Mouse (Mus musculus) thymus, adult 2 months (tissue): ENCODE results near the gene Gprc5b. TPM values are rescaled to one million over a fixed set of nuclear protein-coding genes. Genes with fewer than 3 reads are reported as not detected.

Experiments
- DNase-seq: peaks from one replicate; pipeline ENCODE4 v3.0.0; 2021
- H3K27ac ChIP-seq: fragments of 200-500 bp; 2 replicates; pipeline ENCODE4 v1.5.1; 2012; ENCODE audit warnings: low read length, control low read depth; ENCODE audit not compliant: control insufficient read depth, insufficient read depth
- H3K27me3 ChIP-seq: fragments of 200-500 bp; 2 replicates; pipeline ENCODE4 v1.6.1; 2012; ENCODE audit warnings: mild to moderate bottlenecking, low read length, moderate library complexity, mixed read lengths; ENCODE audit not compliant: control insufficient read depth, insufficient read depth
- H3K36me3 ChIP-seq: fragments of 200-500 bp; 2 replicates; pipeline ENCODE4 v1.6.1; 2012; ENCODE audit warnings: mild to moderate bottlenecking, low read length, moderate library complexity; ENCODE audit not compliant: control insufficient read depth, insufficient read depth
- H3K4me1 ChIP-seq: fragments of 200-500 bp; replicated peaks from 2 replicates; pipeline ENCODE4 v1.6.1; 2012; ENCODE audit warnings: low read length; ENCODE audit not compliant: control insufficient read depth, insufficient read depth
- H3K4me3 ChIP-seq: fragments of 200-500 bp; 2 replicates; pipeline ENCODE4 v1.5.1; 2012; ENCODE audit warnings: mild to moderate bottlenecking, low read length, control low read depth, moderate library complexity; ENCODE audit not compliant: control insufficient read depth, insufficient read depth
- CTCF ChIP-seq: fragments of 200-500 bp; IDR thresholded peaks from 2 replicates; pipeline ENCODE4 v1.5.1; 2012; ENCODE audit warnings: mild to moderate bottlenecking, control low read depth, low read length, moderate library complexity, borderline replicate concordance; ENCODE audit not compliant: control insufficient read depth, poor library complexity, insufficient read depth; ENCODE audit errors: extremely low read depth
- POLR2A ChIP-seq: fragments of 200-500 bp; IDR thresholded peaks from 2 replicates; pipeline ENCODE4 v1.6.1; 2012; ENCODE audit warnings: mild to moderate bottlenecking, low read length, control low read depth, moderate library complexity; ENCODE audit not compliant: control insufficient read depth, poor library complexity, insufficient read depth; ENCODE audit errors: extremely low read depth
- WGBS: fragments of 180-500 bp; shearing (Covaris S2); methylation state at CpG from one replicate; pipeline ENCODE4 v1.1.7; 2018; 5-methylcytosine and 5-hydroxymethylcytosine counted together
- polyA plus RNA-seq: library from polyadenylated mRNA; depleted of rRNA; stranded (reverse); fragments of >200 nt; gene quantifications from 2 replicates; pipeline ENCODE4 v1.2.3, GENCODE M21; 2012

Gprc5b gene
- polyA plus RNA-seq, 1 experiment, result 15.2 TPM

DNA sequence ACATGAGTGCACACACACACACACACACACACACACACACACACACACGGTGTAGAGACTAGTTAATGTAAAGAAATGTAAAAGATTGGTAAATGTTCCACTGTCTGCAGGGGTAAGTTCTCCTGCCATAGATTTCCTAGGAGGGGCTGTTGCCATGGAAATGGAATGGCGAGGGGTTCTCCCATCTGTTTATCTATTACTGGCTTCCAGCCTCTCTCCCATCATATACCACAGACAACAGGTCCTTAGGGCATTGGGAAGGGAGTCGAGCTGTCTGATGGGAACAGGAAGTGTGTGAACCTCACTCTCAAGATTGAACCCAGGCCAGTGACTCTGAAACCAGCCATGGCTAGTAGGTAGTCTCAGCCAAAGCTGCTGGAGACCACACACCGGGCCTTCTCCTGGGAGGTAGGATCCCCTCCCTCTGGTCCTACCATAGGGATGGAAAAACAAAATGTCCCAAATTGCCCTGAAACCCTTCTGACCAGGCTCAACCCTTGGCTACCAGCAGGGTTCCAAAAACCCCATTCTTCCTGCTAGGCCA is 3.6 kb downstream of the Gprc5b start:
- no peak overlapping the region for H3K27ac ChIP-seq
- H3K4me1 ChIP-seq, result peaks cover 20% of the 10 kb centered on the region
- TF ChIP-seq POLR2A (no peak), CTCF (no peak)
- H3K4me3 ChIP-seq, result no peak overlapping the region
- DNase-seq, result no peak
- H3K27me3 ChIP-seq, result peaks cover 11% of the 10 kb centered on the region
- no peaks in the 10 kb centered on the region for H3K36me3 ChIP-seq
- 69% methylated on average over 4 of the region's 4 CpGs for WGBS

GRCm38 (mm10) chr7:118990282-118990681 is 4.7 kb downstream of the Gprc5b start:
- WGBS, result 96% methylated on average over 6 of the region's 6 CpGs
- DNase-seq, result no peak

DNA sequence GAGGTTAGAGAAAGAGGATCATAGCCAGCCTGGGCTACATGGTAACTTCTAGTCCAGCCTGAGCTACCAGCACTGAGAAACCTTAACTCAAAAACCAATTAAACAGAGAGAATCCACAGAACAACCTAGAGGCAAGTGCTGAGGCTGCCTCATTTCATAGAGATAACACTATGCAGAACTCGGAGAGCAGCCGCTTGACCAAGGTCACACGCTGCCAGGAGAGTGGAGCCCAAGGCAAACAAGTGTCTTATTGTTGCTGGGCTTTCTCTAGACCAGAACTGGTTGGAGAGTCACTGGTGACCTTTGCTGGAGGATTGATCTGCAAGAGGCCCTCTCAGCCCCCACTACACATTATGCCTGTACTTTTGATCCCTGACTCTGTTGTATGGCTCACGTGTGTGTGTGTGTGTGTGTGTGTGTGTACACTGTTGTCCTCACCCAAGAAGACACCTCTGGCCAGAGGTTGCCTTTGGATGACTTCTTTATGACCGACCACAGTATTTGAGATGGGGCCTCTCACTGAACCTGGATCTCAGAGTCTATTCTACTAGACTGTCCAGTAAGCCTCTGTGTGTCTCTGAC is 5.6 kb downstream of the Gprc5b start:
- DNase-seq, result no peak

More at GRCm38 (mm10) chr7:118990282-118990681, 4.7 kb downstream of the Gprc5b start:
- no peak overlapping the region for H3K4me3 ChIP-seq
- H3K36me3 ChIP-seq, result no peaks in the 10 kb centered on the region
- H3K4me1 ChIP-seq, result peaks cover 15% of the 10 kb centered on the region
- TF ChIP-seq POLR2A (no peak), CTCF (no peak)
- H3K27me3 ChIP-seq, result peaks cover 11% of the 10 kb centered on the region
- no peak overlapping the region for H3K27ac ChIP-seq

DNA sequence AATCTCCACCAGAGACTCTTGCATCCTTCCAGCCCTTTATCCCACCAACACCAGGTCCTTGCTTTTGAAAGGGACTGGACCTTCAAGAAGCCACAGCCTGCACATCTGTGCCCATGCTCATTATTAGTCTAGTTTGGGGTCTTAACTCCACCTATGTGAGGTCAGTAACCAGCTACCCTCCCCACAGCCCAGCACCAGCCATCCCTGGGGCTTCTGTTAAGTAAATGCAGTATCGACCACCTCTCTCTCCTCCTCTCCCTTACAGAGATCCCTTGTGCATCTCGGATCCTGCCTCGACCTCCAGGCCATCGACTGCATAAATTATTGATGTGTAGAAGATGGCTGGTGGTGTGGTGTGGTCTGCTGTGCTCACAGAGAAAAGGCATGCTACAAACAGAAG is 8.6 kb downstream of the Gprc5b start:
- Histone ChIP-seq H3K27ac (no peak overlapping the region), H3K4me3 (no peak overlapping the region), H3K4me1 (peaks cover 2% of the 10 kb centered on the region; the same call in 1 of the 2 replicates), H3K36me3 (no peaks in the 10 kb centered on the region), H3K27me3 (no peaks in the 10 kb centered on the region)
- 91% methylated on average over 4 of the region's 4 CpGs for WGBS
- no peak for DNase-seq
- TF ChIP-seq CTCF, result no peak
- TF ChIP-seq POLR2A, result no peak

More for the DNA sequence above, 5.6 kb downstream of the Gprc5b start:
- 91% methylated on average over 5 of the region's 5 CpGs for WGBS
- TF ChIP-seq CTCF (no peak), POLR2A (no peak)
- H3K4me3 ChIP-seq, result no peak overlapping the region
- H3K36me3 ChIP-seq, result no peaks in the 10 kb centered on the region
- no peak overlapping the region for H3K27ac ChIP-seq
- H3K27me3 ChIP-seq, result peaks cover 6% of the 10 kb centered on the region
- peaks cover 8% of the 10 kb centered on the region for H3K4me1 ChIP-seq

DNA sequence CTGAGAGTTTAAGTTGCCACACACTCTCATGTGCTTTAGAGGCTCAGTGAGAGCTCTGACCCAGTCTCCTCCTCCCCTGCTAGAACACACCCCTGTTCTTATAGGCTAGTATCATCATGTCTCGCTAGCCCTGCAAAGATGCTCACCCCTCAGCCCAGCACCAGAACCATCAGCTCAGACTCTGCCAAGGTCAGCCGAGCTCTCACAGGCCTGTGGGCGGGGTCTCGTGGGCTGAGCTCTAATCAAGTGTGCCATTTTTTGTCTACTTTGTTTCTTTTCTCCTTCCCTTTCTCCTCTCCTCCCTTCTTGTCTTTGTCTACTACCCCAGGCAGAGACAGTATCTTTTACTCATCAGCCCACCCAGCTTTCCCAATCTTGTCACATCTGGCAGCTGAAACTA is 9.2 kb downstream of the Gprc5b start:
- no peaks in the 10 kb centered on the region for H3K27me3 ChIP-seq
- TF ChIP-seq CTCF (no peak), POLR2A (no peak)
- DNase-seq, result no peak
- 88% methylated on average over 4 of the region's 4 CpGs for WGBS
- H3K4me3 ChIP-seq, result no peak overlapping the region
- H3K36me3 ChIP-seq, result no peaks in the 10 kb centered on the region
- H3K4me1 ChIP-seq, result peaks cover 2% of the 10 kb centered on the region; the same call in 1 of the 2 replicates
- no peak overlapping the region for H3K27ac ChIP-seq

DNA sequence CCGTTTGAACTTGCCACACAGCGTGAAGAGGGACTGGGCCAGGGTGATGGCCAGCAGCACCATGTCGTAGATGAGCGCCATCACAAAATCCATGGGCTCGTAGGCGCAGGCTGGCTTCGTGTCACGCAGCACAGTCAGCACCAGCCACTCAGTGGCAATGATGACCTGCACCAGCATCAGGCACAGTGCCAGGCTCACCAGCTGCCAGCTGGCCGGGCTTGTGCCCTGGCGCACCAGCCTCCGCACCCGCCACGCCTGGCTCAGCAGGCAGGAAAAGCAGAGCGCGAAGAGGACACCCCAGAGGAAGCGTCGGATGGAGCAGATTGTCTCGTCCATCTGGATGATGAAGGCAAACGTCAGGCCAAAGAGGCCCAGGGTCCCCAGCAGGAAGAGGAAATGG is 11.1 kb downstream of the Gprc5b start:
- Histone ChIP-seq H3K27me3 (no peaks in the 10 kb centered on the region), H3K4me1 (peaks cover 2% of the 10 kb centered on the region; the same call in 1 of the 2 replicates), H3K27ac (no peak overlapping the region), H3K4me3 (no peak overlapping the region), H3K36me3 (no peaks in the 10 kb centered on the region)
- no peak for DNase-seq
- WGBS, result 91% methylated on average over 19 of the region's 19 CpGs
- TF ChIP-seq CTCF (no peak), POLR2A (no peak)
